Mouse (Mus musculus) heart, postnatal 0 days (tissue): Measurements from ENCODE around the gene Zeb2.

Source experiments
- CTCF ChIP-seq: IDR thresholded peaks from 2 replicates; pipeline ENCODE4 v1.5.1; 2016; ENCODE audit warnings: antibody characterized with exemption, control low read depth, low read depth
- EP300 ChIP-seq: IDR thresholded peaks from 2 replicates; pipeline ENCODE4 v1.6.1; 2016; ENCODE audit warnings: antibody characterized with exemption, low read depth

DNA sequence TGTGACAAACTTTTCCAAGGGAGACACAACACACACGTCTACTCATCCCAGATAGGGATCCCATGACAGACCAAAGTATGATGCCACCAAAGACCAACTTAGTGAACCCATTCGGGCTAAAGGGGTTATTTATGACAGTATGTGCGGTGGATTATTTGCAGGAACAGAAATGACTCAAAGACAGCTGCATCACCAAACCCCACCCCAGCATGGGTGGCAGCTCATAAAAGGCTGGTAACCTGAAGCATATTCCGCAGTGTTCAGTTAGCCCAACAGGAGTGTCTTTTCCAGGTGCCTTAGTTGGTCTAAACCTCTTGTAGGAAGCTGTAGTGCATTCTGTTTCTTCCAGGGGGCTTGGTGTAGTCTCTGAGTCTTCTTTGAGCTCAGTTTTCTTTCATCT is 16.0 kb upstream of the Zeb2 start:
- no peak for TF ChIP-seq CTCF
- no peak for TF ChIP-seq EP300
